Mouse (Mus musculus): Measurements from ENCODE around the gene Bean1.

DNA sequence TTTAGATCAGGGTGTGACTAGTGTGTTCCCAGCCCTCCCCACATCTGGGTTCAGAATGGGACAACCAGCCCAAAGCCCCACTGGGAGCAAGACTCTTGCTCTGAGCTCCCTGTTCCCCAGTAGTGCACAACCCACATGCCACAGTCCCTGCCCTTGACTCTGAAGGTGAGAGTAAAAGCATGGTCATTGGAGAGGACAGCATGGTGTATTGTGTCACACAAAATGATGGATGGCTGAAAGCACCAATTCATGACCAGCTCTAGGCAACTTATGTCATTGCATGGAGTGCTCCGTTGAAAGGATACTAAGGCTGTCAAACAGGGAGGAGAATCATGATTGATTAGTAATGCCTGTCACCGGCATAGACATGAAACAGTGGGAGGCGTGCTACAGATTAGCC, 35.0 kb downstream of the Bean1 start:
- TF ChIP-seq GATA1 (IDR thresholded peaks at IDR 0.05; ENCODE audit: low read length), result no peak
- TF ChIP-seq TAL1 (IDR thresholded peaks at IDR 0.05; ENCODE audit: low read length), result no peak

Data from erythroblast, embryonic 14.5 days (primary cell).